Mouse (Mus musculus): ENCODE data around the gene Tns3.

Gene Tns3

DNA sequence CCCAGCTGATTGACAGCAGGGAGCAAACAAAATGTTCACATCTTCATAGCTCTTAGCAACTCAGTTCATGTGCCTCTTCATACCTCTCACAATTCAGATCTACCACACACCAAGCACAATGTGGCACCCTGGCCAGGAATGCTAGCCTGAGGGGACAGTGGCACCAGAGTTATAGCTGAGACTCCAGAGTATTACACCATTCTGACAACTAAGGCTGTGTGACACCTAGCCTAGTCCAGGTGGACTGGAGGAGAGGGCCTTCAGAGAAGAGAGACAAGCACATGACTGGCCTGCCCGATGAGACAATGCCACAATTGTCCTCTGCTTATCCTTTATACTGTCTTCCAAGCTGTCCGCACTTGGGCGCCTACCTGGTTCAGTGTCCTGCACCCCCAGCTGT is 192.8 kb downstream of the Tns3 start:
- DNase-seq (ENCODE audit: low read depth): no peak

DNA sequence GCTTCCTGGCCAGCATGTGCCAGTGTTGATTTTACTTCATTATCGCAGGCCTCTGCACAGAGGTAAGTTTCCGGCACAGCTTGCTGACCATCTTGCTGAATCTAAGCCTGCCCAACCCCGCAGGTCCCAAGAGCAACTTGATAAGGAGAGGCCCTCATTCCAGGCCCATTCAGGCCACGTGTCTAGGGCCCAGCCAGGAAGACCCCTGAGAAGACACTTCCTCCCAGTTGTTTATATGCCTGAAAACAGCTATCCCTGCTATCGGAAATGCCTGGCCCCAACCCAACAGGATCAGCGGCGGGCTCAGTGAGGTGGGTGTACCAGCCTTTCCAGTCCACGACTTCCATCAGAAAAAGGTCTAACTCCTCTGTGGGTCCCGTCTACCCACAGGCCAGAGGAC is 194.8 kb downstream of the Tns3 start:
- no peak for DNase-seq (ENCODE audit: low read depth)

DNA sequence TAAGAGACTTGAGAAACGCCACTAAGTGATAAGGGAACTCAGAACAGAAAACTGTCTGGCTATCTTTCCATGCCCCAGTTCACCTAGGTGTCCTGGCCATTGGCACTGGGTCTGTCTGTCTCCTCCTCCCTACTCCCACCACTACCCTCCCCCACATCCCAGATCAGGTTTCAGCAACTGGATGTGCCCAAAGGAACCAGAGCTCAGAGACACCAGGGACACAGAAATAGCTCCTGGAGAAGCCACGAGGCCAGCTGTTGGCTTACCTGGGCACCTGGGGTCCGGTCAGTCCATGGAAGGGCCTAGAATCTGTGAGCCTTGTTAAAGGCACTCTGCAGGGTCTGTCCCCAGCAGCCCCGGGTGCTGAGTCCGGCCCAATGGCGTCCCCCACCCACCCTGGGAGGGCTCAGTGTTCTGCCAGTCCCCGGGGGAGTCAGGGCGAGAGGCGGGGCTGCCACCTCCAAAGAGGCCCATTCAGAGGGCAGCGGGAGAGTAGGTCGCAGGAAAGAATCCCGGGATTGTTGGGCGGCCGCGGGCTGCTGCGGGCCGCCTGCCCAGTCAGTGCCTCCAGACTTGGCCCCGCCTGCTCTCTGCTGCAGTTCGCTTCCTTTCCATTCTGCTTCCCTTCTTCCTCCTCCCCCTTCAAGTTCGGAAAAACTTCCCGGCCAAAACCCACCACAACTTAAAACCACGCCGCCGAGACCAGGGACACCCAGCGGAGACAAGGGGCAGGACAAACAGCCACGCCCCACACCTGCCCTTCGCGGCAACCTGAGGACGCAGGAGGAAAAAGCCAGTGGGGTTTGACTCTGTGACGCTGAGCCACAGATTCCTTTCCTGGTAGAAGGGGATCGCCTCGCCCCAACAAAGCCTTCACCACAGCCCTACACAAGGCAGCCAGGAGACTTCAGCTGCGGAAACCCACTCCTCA is 195.9 kb downstream of the Tns3 start:
- DNase-seq (ENCODE audit: low read depth): no peak

DNA sequence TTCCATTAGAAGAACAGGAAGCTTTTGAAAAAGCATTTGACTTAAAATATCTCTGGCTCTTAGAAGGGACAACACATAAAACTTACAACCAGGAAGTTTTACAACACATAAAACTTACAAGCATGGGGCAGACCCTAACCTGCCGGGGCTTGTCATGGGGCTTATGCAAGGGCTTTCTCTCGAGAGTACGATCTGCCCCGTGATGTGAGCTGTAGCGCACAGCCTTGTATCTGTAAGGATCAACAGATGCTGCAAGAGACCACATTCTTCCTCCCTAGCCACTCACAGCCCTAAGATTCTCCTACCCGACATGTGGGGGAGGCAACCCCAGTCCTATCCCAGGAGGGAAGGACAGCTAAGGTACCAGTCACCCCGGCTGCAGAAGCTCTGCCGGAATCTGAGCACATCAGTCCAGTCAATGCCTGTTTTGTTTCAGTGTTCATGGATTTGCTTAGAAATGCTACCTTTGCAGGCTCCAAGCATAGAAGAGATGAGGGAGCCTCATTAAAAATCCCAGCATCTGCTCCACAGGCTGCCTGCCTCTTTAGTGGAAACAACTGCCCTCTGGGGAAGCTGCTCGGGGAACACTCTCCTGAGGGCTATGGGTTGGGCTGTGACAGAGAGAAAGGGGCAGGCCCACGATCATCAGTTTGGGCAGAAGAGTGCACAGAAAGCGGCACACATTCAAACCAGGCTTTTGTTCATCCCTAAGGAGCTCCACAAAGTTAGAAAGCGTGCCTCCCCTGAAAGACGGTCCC is 196.8 kb downstream of the Tns3 start:
- no peak for DNase-seq (ENCODE audit: low read depth)

DNA sequence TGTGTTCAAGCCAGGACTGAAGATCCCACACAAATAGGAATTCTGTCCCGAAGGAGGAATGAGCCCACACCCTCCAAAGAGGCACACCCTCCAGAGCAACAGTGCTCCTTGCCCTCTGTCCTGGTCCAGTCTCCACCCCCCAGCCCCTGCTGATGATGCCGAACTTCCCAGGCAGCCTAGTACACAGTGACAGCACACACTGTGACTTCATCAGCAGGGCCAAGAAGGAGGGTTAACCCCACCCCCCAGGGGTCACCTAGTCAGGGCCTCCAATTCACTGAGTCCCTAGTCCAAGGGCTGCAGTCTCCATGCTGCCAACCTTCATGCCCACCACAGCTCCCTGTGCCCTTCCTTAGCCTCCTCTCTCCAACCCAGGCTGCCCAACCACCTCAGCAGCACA is 200.5 kb downstream of the Tns3 start:
- DNase-seq (ENCODE audit: low read depth): no peak

- no peak for DNase-seq (ENCODE audit: low read depth)
These were observed 201.4 kb downstream of the Tns3 start for GRCm38 (mm10) chr11:8462827-8463405.

GRCm38 (mm10) chr11:8460835-8461234 is 203.5 kb downstream of the Tns3 start:
- DNase-seq (ENCODE audit: low read depth): no peak

DNA sequence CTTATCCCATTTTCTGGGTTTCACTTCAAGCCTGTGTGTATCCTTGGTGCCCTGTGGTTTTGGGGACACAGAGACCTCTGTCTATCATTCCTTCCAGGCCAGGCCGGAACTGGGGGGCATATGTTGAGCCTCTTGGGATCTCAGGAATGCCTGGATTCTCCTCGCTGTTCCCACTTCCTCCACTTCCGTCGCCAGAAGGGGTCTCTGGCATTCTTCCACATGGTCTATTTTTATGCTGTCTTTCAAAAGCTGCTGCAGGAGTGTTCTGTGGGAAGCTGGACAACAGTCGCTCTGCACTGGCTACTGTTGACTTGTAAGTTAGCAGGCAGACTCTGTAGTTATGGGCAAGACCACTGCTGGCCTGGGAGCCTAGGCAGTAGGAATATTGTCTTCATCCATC is 206.4 kb downstream of the Tns3 start:
- no peak for DNase-seq (ENCODE audit: low read depth)

- DNase-seq (ENCODE audit: low read depth): no peak
These were observed 207.6 kb downstream of the Tns3 start for GRCm38 (mm10) chr11:8456586-8457285.

GRCm38 (mm10) chr11:8455650-8456049 is 208.7 kb downstream of the Tns3 start:
- DNase-seq (ENCODE audit: low read depth): no peak

GRCm38 (mm10) chr11:8453252-8453651 is 211.1 kb downstream of the Tns3 start:
- no peak for DNase-seq (ENCODE audit: low read depth)

DNA sequence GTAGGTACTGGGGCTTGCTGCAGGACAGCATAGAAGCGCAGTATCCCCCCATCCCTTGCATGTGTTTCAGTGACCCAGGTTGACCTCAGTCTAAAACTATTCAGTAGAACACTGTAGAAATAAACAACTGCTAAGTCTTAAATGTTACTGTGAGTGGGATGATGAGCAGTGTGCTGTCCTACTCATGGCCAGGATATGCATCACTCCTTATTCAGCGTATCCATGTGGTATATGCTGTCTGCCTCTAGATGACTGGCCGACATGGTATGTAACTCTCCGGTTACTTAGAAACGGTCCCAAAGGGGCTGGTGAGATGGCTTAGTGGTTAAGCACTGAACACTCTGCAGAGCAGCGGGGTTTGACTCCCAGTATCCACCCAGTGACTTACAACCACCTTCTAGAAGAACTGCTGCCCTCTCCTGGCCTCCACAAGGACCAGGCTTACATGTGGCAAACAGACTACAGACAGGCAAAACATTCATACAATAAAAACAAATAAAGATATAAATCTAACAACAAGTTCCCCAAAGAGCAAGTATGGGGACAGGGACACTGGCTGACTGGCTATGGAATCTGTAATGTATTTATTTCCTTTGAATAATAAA is 212.6 kb downstream of the Tns3 start:
- no peak for DNase-seq (ENCODE audit: low read depth)

DNA sequence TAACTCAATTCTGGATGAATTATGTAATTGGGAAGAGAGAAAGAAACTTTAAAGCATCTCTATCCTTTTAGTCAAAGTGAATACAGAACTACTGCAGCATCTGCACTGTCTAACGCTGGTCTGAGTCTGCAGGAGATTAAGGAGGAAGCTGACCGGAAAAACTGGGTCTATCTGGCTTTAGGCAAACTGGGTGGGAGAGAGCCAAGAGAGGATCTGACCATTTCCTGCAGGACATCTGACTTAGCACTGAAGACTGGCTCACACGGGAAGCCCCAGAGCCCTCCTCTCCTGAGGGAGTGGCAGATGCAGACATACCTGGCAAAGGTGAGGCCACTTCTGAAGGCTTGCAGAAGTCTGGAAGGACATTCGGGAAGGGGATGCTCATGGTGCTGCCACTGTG is 213.8 kb downstream of the Tns3 start:
- DNase-seq (ENCODE audit: low read depth): no peak

DNA sequence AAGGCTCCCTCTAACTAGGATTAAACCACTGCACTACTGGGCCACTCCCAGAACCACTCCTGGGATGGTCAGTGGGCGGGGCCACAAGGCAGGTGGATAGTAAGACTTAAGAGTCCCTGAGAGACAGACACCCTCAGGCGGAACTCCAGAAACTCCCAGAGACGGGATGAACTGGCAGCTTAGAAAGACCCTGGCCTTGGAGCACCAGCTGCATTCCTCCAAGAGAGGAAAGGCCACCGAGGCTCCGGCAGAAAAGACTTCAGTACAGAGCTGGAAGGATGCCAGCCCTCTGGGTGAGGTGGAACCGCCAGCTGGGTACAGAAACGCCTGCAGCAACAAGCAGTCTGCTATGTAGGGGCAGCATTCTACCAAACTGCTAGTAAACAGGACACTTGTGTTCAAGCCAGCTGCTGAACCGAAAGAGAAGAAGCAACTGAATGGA is 218.4 kb downstream of the Tns3 start:
- no peak for DNase-seq (ENCODE audit: low read depth)

GRCm38 (mm10) chr11:8444759-8445422 is 219.4 kb downstream of the Tns3 start:
- no peak for DNase-seq (ENCODE audit: low read depth)

- peak; percentile 75 for DNase-seq (ENCODE audit: low read depth)
These were observed 220.6 kb downstream of the Tns3 start for GRCm38 (mm10) chr11:8443539-8444292.

DNA sequence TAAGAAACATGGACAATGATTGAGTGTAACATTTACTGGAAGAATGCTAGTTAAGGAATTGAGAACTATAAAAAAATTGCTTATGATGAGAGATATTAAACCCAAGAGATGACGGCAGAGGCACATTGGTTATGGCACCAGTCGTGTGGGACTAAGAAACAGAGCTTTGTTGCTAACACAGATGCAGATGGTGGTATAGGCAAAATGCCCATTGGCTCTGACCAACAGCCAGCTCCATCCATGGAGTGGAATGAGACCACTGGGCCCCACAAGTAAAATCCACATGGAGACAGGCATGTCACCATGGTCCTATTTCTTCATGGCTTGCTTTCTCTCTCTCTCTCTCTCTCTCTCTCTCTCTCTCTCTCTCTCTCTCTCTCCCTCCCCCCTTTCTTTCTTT is 223.6 kb downstream of the Tns3 start:
- DNase-seq (ENCODE audit: low read depth): no peak

DNA sequence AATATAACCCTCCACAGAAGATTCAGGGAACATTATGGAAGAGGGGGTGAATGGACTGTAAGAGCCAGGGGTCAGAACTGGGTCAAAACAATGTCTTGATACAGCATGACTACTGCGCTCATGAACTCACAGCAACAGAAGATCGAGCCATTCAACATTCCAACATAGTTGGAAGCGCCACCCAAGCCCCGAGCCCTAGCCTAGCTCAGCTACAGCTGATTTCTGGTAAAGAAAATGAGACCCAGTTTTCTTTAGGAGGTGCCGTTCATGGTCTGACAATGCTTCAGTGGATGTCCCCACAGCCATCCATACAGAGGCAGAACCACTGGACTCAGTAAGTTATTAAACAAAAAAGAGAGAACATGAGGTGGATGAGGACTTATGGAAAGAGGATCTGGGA is 224.1 kb downstream of the Tns3 start:
- DNase-seq (ENCODE audit: low read depth): no peak

- DNase-seq (ENCODE audit: low read depth): peak; percentile 72
These were observed 225.3 kb downstream of the Tns3 start for GRCm38 (mm10) chr11:8439035-8439434.

DNA sequence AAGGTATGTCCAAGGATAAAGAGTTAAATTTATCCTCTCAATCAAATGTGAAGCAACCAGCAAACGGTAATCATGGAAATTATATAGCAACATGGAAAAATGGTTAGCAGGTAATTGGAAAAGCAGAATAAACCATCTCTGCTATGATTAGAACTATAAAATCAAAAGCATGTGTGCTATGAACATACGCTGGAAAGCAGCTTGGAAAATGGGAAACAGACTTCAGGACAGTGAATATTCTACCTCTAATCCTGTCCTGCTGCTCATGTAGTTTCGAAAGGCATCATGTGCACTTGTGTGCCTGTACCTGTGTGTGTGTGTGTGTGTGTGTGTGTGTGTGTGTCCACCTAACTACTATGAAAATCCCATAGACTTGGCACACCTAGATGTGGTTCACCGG is 226.1 kb downstream of the Tns3 start:
- no peak for DNase-seq (ENCODE audit: low read depth)
